In genomic region chr11:99146558-99146957, GRCm38 (mm10) we compare ENCODE assay signal across 15 mouse cellular contexts. TPM values are rescaled to one million over a fixed set of nuclear protein-coding genes. Genes with fewer than 3 reads are reported as not detected.
A peak's percentile ranks its signal among the peaks of the same experiment; 100 is the strongest.
DNase-seq lines count a peak whose midpoint lies in the region; ATAC-seq and TF ChIP-seq lines count a peak whose summit lies in the region.
"Had no signal": no experiment of that assay in that cellular context is flagged by ENCODE, and none has a peak within 500 bp of the region (broad histone marks: within the 10 kb centered on the region; RNA-seq: fewer than 3 reads in every experiment).

No protein-coding gene starts in this region.

- no peaks in the 10 kb centered on the region for H3K9me3 ChIP-seq in kidney, embryonic 15.5 days (replicated peaks)
- H3K9me3 ChIP-seq in stomach, embryonic 16.5 days (replicated peaks; ENCODE audit: control insufficient read depth, low read length): no peaks in the 10 kb centered on the region
- H3K9me3 ChIP-seq: G1E; neural tube, embryonic 13.5 days had no signal

- DNase-seq in kidney, adult 2 months: no peak
- DNase-seq in spleen, adult 2 months (ENCODE audit: low read depth in 1 of 2, low spot score in 2 of 2): no peak
- no peak for DNase-seq in spleen, postnatal 10 days (ENCODE audit: low spot score in 2 of 2)
- peak; percentile 43 for DNase-seq in induced T-regulatory cell, adult 2 months (ENCODE audit: low read depth)
- no peak for DNase-seq in gastrocnemius, adult 2 months
- DNase-seq: cerebellum, postnatal 36 days; heart, adult 2 months; kidney, postnatal 14 days had no signal

- no peaks in the 10 kb centered on the region for H3K27me3 ChIP-seq in kidney, embryonic 15.5 days
- no peaks in the 10 kb centered on the region for H3K27me3 ChIP-seq in kidney, adult 2 months (replicated peaks; ENCODE audit: control insufficient read depth, insufficient read depth, low read length)
- no peaks in the 10 kb centered on the region for H3K27me3 ChIP-seq in spleen, adult 2 months (ENCODE audit: control insufficient read depth, insufficient read depth, low read length)
- no peaks in the 10 kb centered on the region for H3K27me3 ChIP-seq in stomach, embryonic 16.5 days (ENCODE audit: control insufficient read depth, insufficient read depth, low read length)
- H3K27me3 ChIP-seq: neural tube, embryonic 13.5 days had no signal

- TF ChIP-seq CTCF in kidney, adult 2 months (conservative IDR thresholded peaks at IDR 0.05; ENCODE audit: insufficient read depth, insufficient read length, low read depth, low read length): no peak
- TF ChIP-seq CTCF in spleen, adult 2 months (IDR thresholded peaks at IDR 0.05; ENCODE audit: extremely low read depth, insufficient read depth, insufficient read length, insufficient replicate concordance): no peak
- no peak for TF ChIP-seq CTCF in gastrocnemius, adult 2 months (IDR thresholded peaks at IDR 0.05)

- no peak for TF ChIP-seq POLR2A in kidney, adult 2 months (IDR thresholded peaks at IDR 0.05; ENCODE audit: low read depth, low read length)
- TF ChIP-seq POLR2A in spleen, adult 2 months (IDR thresholded peaks at IDR 0.05; ENCODE audit: low read depth, low read length): no peak

- peak overlapping the region; percentile 94 for H3K27ac ChIP-seq in kidney, embryonic 15.5 days
- no peak overlapping the region for H3K27ac ChIP-seq in kidney, adult 2 months (ENCODE audit: insufficient read depth, low read depth, low read length)
- peak overlapping the region; percentile 81 for H3K27ac ChIP-seq in spleen, adult 2 months (ENCODE audit: insufficient read depth, low read length)
- H3K27ac ChIP-seq in stomach, embryonic 16.5 days (ENCODE audit: low read length): peak overlapping the region; percentile 95
- no peak overlapping the region for H3K27ac ChIP-seq in gastrocnemius, adult 2 months
- H3K27ac ChIP-seq: heart, adult 2 months; macrophage had no signal

- intact Hi-C loops in gastrocnemius, adult 2 months (cut with DNase I): no loop called here

- H3K4me3 ChIP-seq in kidney, embryonic 15.5 days (replicated peaks): no peak overlapping the region
- no peak overlapping the region for H3K4me3 ChIP-seq in kidney, adult 2 months (ENCODE audit: insufficient read depth, low read depth, low read length)
- no peak overlapping the region for H3K4me3 ChIP-seq in spleen, adult 2 months (ENCODE audit: extremely low read depth, insufficient read depth, insufficient read length)
- H3K4me3 ChIP-seq in stomach, embryonic 16.5 days (replicated peaks; ENCODE audit: low read length): no peak overlapping the region
- H3K4me3 ChIP-seq in gastrocnemius, adult 2 months: no peak overlapping the region
- H3K4me3 ChIP-seq: heart, adult 2 months; neural tube, embryonic 13.5 days had no signal

- H3K9ac ChIP-seq in kidney, embryonic 15.5 days: no peak overlapping the region
- peak overlapping the region; percentile 28 for H3K9ac ChIP-seq in stomach, embryonic 16.5 days (ENCODE audit: low read length)
- H3K9ac ChIP-seq: neural tube, embryonic 13.5 days had no signal

- WGBS in kidney, embryonic 15.5 days: 65% methylated on average over 6 of the region's 6 CpGs
- WGBS in kidney, adult 2 months: 87% methylated on average over 6 of the region's 6 CpGs
- 72% methylated on average over 6 of the region's 6 CpGs for WGBS in spleen, adult 2 months
- 66% methylated on average over 6 of the region's 6 CpGs for WGBS in stomach, embryonic 16.5 days

- no peak overlapping the region for H3K4me2 ChIP-seq in kidney, embryonic 15.5 days
- no peak overlapping the region for H3K4me2 ChIP-seq in stomach, embryonic 16.5 days (ENCODE audit: low read depth, low read length)
- H3K4me2 ChIP-seq: neural tube, embryonic 13.5 days had no signal

- no peaks in the 10 kb centered on the region for H3K36me3 ChIP-seq in kidney, embryonic 15.5 days
- H3K36me3 ChIP-seq in kidney, adult 2 months (ENCODE audit: control insufficient read depth, insufficient read depth, low read length): no peaks in the 10 kb centered on the region
- H3K36me3 ChIP-seq in spleen, adult 2 months (ENCODE audit: control insufficient read depth, insufficient read depth, low read length): peaks cover 46% of the 10 kb centered on the region
- H3K36me3 ChIP-seq in stomach, embryonic 16.5 days (ENCODE audit: control insufficient read depth, insufficient read depth, low read length): no peaks in the 10 kb centered on the region
- H3K36me3 ChIP-seq: G1E; neural tube, embryonic 13.5 days had no signal

- no peak for ATAC-seq in kidney, embryonic 15.5 days (replicated peaks; ENCODE audit: low FRiP score)
- no peak for ATAC-seq in stomach, embryonic 16.5 days (ENCODE audit: insufficient read depth, low FRiP score)
- ATAC-seq: activated CD4-positive, CD25-positive, alpha-beta regulatory T cell, adult 4 months had no signal

- H3K4me1 ChIP-seq in kidney, embryonic 15.5 days: peaks cover 71% of the 10 kb centered on the region
- no peaks in the 10 kb centered on the region for H3K4me1 ChIP-seq in kidney, adult 2 months (ENCODE audit: control insufficient read depth, insufficient read depth, low read length)
- H3K4me1 ChIP-seq in spleen, adult 2 months (ENCODE audit: control insufficient read depth, insufficient read depth, insufficient read length): peaks cover 62% of the 10 kb centered on the region
- peaks cover 43% of the 10 kb centered on the region for H3K4me1 ChIP-seq in stomach, embryonic 16.5 days (ENCODE audit: control insufficient read depth, insufficient read depth, low read length)

RNA-seq across cellular contexts. Expression of gene Ccr7, which starts 8.3 kb away (rescaled TPM):
- 0.17 and 0.18 TPM in 2 replicates for polyA plus RNA-seq in kidney, embryonic 15.5 days (2015; fragmentation: Nextera tagmentation; extraction: Ambion mirVana)
- 1.1 and 11.2 TPM in 2 replicates for polyA plus RNA-seq in kidney, adult 2 months (2012; rRNA removed)
- polyA plus RNA-seq in spleen, adult 2 months (2012; rRNA removed): 135 and 194 TPM in 2 replicates
- polyA plus RNA-seq in stomach, embryonic 16.5 days (2015; fragmentation: Nextera tagmentation; extraction: Ambion mirVana): 0.19 TPM in 2 replicates
- total RNA-seq in gastrocnemius, adult 2 months (2021): not detected
- total RNA-seq: left cerebral cortex, postnatal 10 days had no signal
- polyA plus RNA-seq: G1E; neural tube, embryonic 13.5 days had no signal

RNA-seq across cellular contexts. Expression of gene Tns4, which starts 57.5 kb away (rescaled TPM):
- 0.29 and 0.32 TPM in 2 replicates for polyA plus RNA-seq in kidney, embryonic 15.5 days (2015; fragmentation: Nextera tagmentation; extraction: Ambion mirVana)
- polyA plus RNA-seq in kidney, adult 2 months (2012; rRNA removed): 0.86 and 1.8 TPM in 2 replicates
- polyA plus RNA-seq in spleen, adult 2 months (2012; rRNA removed): 1.3 and 2.2 TPM in 2 replicates
- 1.8 and 2.4 TPM in 2 replicates for polyA plus RNA-seq in stomach, embryonic 16.5 days (2015; fragmentation: Nextera tagmentation; extraction: Ambion mirVana)
- under 1 TPM in 1 of 2 experiments, not detected in 1; 0.22 TPM for total RNA-seq in gastrocnemius, adult 2 months (2021)
- polyA plus RNA-seq: activated CD4-positive, CD25-positive, alpha-beta regulatory T cell, adult 4 months had no signal

Comparison
In these comparisons a context has a peak if more than half of its experiments do, and no peak if none do; other contexts are left out.
1. H3K27ac ChIP-seq: peak in kidney, embryonic 15.5 days (single experiment), spleen, adult 2 months (single experiment) and stomach, embryonic 16.5 days (single experiment); none in kidney, adult 2 months (single experiment) and gastrocnemius, adult 2 months (single experiment).
2. RNA of gene Ccr7, which starts 8.3 kb away (polyA plus RNA-seq): 135 to 194 TPM in spleen, adult 2 months; 1.1 to 11.2 TPM in kidney, adult 2 months, 0.19 TPM in stomach, embryonic 16.5 days and 0.17 to 0.18 TPM in kidney, embryonic 15.5 days; every median in the first group is over 10 times any median in the second.